Mouse (Mus musculus): ENCODE data around the gene Ablim1. TPM values are rescaled to one million over a fixed set of nuclear protein-coding genes. Genes with fewer than 3 reads are reported as not detected.

Gene Ablim1
- total RNA-seq, 2 experiments from 2014 or later: 417 to 451 TPM

DNA sequence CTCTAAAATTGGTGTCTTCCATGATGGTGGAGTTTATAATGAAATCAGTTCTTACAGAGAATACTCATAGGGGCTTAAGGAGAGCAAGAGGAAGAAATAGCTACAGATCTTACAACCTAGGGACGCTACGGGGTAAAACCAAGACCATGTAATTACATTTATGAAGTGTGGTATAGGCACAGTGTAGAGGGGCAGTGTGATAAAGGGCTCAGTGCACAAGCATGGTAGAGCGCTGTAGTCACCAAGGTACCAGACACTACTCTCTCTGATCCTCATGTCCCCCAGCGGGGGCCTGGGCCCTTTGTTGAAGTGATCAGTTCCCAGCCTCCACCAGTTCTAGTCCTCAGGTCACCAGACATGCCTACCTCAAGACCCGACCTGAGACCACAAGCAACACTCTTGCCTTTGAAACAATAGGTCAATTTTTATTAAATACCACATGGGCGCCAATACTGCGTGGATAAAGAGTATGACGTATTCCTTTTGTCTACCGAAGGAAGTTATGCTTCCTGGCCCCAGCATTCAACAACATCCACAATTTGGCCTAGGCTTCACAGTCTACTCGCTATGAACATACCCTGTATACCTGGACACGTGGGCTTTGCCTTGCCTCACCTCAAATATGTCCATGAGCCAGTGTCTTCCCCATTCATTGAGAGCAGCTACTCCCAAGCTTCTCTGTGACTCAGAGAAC, 213.8 kb downstream of the Ablim1 start:
- intact Hi-C loops (cut with DNase I): no loop called here
- DNase-seq (ENCODE audit: low spot score): no peak

DNA sequence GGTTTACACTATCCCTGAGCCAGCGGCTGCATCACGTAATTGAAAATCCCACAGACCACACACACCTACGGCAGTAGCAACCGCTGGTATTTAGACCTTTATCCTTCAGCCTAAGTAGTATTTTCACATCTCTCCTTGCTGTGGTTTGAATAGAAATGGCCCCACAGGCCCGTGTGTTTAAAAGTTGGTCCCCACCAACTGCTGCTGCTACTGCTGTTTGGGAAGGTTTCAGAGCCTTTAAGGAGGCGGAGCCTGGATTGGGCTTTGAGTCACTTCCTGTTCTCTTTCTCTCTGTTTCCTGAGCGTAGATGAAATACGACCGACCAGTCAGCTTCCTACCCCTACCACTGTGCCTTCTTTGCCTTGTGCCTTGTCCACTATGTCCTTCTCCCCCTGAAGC, 214.7 kb downstream of the Ablim1 start:
- intact Hi-C loops (cut with DNase I): loop anchor here (5.0 kb wide), 1 partner anchor 32 kb away; no protein-coding TSS in a partner anchor
- DNase-seq (ENCODE audit: low spot score): no peak

DNA sequence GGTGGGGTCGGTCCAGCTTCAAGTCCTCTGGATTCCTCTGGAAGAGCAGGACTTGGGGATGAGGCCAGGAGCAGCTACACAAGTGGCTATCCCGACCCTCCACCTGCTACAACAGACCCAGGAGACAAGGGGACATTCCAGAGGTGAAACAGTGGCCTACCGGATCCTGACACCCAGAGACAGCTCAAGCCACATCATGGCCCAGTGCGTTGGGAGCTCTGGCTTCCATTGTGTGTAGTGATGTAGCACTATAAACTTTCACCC, 215.7 kb downstream of the Ablim1 start:
- intact Hi-C loops (cut with DNase I): loop anchor here (5.0 kb wide), 1 partner anchor 33 kb away; no protein-coding TSS in a partner anchor
- DNase-seq (ENCODE audit: low spot score): no peak

DNA sequence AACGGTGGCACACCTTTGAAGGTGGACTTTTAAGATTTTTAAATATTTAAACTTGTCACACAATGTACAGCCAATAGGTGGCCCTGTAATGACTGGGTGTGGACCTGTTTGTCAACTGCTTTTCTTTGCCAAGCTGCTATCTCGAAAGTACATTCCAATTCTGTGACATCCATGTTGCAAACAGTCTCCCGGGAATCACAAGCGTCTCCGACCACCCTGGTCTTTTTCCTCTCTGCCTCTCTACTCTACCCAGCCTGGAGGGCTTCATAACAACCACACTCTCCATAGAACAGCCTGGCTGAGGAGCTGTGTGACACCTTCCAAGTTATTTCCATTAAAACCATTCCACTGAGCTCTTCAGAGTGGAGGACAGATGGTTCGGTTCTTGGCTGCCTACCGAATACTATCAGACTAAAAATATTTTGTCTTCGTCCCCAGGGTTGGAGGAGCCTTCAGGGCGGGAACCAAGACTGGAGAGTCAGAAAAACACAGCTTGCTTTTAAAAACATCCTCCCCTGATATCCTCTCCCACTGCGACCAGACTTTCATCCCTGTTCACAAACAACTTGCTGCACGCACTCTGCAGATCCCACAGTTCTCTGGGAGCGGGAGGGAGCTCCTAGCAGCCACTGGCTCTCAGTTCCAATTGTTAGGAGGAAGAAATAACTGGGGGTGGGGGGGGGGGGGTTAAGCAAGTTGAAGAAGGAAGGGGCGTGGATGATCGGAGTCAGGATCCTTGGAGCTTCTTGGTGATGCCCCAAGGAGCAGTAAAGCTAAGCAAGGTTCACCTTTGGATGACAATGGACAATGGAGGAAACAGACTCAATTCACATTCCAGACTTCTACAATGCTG, 216.3 kb downstream of the Ablim1 start:
- intact Hi-C loops (cut with DNase I): loop anchor here (5.0 kb wide), 1 partner anchor 34 kb away; no protein-coding TSS in a partner anchor
- peak; percentile 72 for DNase-seq (ENCODE audit: low spot score)

DNA sequence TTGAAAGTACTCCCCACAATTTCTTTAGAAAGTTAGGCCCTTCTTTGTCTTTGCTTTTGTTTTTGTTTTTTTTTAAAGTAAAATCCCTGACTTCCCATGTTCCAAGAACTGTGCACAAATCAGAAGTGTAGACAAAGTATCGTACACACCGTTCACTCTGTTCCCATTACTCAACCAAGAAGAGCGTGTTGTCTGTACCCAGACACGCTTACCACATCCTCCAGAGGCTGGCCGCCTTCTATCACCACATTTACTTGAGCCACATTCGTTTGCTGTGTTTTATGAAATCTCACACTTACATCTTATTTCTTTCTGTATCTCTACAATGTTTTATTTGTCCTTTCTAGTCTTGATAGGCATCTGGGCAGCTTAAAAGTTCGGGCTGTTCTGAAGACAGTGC, 219.4 kb downstream of the Ablim1 start:
- no peak for DNase-seq (ENCODE audit: low spot score)
- intact Hi-C loops (cut with DNase I): loop anchor here (5.0 kb wide), 1 partner anchor 37 kb away; no protein-coding TSS in a partner anchor

DNA sequence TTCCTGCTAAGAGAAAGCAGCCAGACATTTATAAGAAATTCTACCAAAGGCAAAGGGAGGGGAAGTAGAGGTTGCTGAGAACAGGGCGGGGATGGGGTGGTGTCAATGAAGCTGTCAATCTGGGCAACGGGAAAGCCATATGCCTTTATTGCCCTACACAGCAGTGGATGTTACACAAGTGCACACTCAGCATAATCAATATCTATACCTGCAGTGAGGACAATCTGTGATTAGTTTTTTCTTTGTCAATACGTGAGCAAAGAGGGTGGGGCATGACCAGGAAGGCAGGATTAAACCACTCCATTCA, 221.1 kb downstream of the Ablim1 start:
- no peak for DNase-seq (ENCODE audit: low spot score)
- intact Hi-C loops (cut with DNase I): no loop called here

DNA sequence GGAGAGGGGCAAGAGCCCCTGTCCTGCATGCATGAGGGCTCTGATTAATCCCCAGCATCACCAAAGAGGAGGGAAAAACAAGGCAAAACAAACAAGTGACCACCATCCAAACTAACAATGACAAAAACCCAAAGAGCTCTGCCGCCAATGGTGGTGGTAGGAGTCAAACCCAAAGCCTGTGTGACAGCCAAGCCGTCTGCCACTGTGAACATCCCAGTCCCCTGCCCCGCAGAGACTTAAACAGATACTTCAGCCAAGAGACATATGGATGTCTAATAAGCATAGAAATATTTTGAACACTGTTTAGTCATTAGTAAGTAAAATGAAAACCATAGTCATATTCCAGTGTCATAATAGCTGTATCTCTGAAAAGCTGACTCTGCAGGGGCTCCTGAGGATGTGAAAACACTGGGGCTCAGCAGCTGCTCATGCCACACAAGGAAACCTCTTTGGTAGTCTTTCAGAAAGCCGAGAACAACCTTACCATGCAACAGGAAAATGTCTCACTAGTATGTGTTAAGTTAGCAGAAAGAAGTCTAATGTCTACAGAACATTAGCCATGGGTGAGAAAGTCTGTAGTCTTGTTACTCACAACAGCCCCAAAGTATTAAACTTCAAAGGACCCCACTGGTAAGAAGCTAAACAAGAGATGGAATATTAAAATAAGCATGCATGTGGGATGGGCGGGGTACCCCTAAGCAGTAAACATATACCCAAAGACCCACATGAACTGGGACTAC, 221.6 kb downstream of the Ablim1 start:
- DNase-seq (ENCODE audit: low spot score): no peak
- intact Hi-C loops (cut with DNase I): no loop called here

DNA sequence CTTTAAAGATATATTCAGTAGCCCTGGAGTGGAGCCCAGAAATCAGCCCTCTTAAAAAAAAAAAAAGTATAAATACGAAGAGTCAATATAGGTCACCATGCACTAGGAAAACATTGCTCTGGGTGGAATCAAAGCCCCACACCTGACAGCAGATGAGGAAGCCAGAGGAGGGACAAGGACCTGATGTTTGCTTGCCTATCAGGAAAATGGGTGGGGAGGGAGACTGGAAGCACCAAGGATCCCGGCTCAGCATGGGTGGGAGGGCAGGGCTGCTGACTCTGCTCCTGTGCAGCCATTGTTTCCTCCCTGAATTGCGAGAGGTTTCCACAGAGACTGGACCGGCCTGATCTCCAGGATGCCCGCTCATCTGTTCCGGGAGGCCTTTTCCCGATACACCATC, 223.4 kb downstream of the Ablim1 start:
- intact Hi-C loops (cut with DNase I): no loop called here
- DNase-seq (ENCODE audit: low spot score): no peak

DNA sequence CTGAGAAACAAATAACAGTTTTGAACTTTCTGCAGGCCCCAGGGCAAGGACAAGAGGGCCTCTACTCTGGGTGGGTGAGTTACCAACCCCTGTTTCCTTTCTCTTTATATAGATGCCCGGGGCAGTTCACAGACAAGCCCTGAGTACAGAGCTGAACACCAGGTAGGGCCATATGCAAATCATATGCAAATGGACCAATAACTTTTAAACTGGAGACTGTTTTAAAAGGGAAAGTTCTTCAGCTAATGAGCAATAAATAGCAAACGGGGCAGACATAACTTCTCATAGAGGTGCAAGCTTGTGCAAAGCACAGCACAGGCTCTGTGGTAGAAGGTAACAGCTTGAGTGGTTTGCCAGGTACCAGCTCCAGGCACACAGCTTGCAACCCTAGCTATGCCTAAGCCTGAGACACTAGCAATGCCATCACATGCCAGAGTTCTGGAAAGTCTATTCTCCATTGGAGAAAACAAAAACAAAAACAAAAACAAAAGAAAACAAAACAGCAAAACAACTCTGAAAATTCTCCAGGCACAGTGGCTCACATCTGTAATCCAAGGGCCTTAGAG, 225.8 kb downstream of the Ablim1 start:
- no peak for DNase-seq (ENCODE audit: low spot score)
- intact Hi-C loops (cut with DNase I): no loop called here

DNA sequence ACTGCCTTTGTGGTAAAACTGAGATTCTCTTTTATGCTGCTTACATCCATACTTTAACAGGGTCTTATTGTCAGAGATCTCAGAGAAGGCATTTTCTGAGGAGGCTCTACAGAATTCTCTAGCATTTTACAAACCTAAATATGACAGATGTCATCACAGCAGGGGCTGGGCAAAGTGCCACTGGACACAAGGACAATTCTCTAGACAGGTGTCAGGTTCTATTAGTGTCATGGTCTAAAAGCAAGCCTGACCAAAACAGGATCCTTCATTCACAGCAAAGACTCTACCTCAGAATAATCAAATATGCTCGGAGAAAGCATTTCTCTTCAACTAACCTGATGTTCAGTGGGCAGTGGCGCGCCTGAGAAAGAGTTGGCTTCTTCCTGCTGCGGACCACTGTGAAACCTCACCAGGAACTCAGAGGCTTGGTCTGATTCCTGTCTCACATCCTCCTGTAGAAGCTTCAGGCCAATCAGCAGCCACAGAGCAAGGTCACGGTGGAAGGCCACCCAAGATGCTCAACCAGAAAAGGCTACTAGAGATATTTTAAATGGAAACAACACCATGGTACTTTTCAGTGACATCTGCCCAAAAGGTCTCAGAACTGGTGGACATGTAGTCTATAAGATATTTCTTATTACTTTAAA, 230.1 kb downstream of the Ablim1 start:
- no peak for DNase-seq (ENCODE audit: low spot score)
- intact Hi-C loops (cut with DNase I): no loop called here

DNA sequence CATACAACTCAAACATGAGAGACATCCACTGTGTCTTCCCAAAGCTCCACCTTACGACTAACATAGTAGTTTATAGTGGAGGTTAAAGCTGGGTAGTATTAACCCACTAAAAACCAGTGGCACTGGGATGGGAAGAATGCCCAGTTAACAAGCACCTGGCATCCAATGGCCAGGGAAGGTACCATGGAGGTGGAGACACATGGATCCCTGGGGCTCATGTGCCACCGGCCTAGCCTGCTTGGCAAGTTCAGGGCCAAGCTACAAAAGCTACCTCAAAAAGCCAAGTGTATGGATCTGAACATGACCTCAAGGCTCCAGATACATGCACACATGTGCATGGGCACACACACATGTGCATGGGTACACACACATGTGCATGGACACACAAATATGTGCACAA, 230.8 kb downstream of the Ablim1 start:
- intact Hi-C loops (cut with DNase I): no loop called here

DNA sequence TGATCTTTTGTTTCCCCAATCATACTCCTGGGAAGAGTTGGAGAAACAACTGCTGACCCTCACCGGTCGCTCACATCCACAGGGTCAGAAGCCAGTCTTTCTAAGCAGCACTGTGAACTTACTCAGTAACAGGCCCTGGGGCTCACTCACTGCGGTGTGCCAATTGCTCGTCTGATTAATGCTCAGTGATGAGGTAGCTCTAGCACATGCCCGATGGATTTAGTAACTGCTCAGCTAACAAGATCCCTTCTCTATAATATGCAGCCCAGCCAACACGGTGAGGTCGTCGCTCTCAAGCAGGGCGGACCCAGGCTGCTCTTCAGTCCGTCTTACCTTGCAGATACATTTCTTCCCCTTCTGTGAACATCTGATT, 231.6 kb downstream of the Ablim1 start:
- DNase-seq (ENCODE audit: low spot score): no peak
- intact Hi-C loops (cut with DNase I): no loop called here

More for the DNA sequence above, 230.8 kb downstream of the Ablim1 start:
- DNase-seq (ENCODE audit: low spot score): no peak

DNA sequence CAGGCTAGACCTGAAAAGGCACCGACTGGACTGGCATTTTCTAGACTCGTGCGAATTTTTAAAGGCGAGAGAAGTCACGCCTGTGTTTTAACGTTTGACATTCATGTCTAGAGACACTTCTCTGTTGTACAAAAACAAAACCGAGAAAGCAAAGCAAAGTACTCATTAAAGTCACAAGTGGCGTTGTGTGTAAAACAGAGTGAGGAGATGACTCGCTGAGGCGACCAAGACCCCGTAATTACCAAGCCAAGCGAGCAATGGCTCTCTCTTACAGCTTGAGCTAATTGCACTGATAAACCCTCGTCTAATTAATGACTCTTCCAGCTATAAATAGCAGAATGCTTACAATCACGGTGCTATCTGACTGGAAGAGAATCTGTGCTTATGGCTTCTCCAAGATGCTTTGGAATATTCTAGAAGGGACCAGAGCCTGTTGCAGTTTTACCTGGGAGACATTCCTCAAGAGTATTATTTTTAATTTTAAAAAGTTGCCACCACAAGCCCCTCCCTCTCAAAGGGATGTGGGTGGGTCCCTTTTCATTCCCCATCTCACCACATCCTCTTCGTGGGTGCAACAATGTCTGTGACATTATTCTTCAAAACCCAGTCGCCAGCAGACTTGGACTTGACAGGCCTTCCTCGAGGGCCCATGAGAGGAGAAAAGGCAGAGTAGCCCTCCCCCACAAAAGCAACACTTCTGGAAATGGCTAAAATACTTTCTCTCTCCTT, 232.1 kb downstream of the Ablim1 start:
- intact Hi-C loops (cut with DNase I): no loop called here
- no peak for DNase-seq (ENCODE audit: low spot score)

DNA sequence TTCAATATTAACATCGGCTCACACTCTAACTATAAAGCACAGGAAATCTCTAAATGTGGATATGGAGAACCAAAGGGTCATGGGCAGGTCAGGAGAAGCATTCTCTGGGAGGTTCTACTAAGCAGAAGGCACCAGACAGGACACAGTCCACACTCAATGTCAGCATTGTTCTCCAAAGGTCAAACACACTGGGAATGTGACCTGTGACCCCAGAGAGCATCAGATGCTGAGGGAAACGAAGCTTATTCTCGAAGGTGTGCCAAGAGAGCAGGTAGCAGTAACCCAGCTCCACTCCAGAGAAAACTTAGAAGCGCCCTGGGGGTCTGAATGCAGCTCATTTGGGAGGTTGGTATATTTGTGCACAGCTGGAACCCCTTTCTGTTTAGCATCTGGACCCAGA, 233.2 kb downstream of the Ablim1 start:
- intact Hi-C loops (cut with DNase I): no loop called here
- DNase-seq (ENCODE audit: low spot score): no peak

DNA sequence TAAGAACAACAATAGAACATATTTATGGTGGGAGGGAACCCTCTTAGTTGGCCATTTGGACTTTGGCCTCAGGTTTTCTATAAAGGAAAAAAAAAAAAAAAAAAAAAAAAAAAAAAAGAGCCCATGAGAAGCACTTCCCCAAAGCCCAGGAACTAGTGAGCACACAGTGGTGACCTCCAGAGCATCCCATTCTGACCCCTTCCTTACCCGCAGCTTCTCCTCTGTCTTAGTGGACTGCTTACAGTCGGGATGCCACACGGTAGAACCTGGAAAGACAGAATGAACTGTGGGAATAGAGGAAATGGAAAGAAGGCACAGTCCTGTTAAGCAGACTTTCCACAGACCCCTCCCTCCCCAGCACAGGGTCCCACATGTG, 235.1 kb downstream of the Ablim1 start:
- no peak for DNase-seq (ENCODE audit: low spot score)
- intact Hi-C loops (cut with DNase I): no loop called here

DNA sequence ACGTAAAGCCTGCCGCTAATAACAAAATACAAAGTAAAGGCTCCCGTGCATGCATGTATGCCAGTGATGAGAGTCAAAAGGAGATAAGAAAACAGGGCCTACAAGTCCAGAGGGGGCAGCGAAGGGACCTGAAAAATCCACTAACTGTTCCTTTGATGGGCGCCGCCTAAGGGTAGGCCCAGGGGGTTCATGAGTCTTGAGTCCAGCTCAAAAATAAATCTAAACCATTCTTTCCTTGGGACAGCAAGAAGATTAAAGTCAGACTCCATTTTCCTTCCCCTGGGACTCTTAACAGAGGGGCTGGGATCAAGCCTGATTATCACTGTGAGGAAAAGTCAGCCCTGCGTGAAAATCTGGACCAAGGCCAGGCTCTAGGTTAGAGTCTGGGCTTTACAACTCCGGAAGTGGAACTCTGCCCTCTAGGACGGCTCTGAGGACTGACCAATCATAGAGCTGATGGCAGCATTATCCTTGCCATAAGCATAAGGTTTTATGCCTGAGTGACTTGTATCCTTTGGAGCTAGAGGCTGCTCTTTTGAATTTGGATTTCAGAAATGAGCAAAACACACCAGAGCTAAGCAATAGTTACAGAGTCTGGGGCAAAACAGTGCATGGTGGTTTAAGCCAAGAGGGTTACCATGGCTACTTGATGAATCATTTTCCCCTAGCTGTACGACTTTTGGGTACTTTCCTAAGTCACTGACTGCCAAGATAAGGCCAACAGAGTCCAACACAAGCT, 235.7 kb downstream of the Ablim1 start:
- intact Hi-C loops (cut with DNase I): no loop called here

DNA sequence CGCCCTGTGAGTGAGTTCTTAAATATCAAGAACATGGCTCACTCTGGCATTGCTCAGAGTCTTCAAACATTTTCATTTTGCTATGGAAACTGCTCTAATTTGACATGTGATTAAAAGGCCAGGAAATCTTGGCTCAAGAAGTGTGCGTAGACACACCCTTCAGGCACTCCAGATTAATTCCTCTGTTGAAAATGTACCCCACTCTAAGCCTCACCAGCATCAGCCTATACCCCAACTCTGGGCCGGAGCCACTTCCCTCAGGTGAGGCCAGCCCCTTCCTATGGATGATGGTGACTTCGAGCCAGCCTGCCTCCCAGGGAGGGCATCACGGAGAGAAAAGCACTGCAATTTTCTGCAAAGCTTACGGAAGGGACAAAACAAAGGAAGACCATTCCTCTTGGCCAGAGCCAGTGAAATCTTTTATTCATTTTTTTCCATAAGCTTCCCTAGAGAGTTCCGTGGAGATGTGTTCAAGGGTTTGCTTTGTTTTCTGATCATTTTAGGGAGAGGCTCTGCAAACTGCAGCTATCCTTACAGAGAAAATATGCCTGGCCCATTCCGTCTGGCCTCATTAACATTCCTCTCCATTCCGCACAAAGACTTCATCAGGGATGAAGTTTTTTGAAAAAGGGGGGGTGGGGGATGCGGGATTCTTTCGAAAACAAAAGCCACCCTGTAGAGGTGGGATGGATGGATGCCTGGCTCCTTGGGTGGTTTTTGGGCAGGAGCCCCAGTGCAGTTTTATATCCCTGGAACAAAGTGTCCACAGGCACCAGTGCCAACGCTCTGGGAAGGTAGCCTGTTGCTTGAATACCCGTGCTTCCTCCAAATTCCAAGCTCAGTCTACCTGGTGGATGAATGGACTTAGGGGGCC, 236.7 kb downstream of the Ablim1 start:
- intact Hi-C loops (cut with DNase I): no loop called here
- DNase-seq (ENCODE audit: low spot score): no peak

More for the DNA sequence above, 235.7 kb downstream of the Ablim1 start:
- DNase-seq (ENCODE audit: low spot score): peak; percentile 40

DNA sequence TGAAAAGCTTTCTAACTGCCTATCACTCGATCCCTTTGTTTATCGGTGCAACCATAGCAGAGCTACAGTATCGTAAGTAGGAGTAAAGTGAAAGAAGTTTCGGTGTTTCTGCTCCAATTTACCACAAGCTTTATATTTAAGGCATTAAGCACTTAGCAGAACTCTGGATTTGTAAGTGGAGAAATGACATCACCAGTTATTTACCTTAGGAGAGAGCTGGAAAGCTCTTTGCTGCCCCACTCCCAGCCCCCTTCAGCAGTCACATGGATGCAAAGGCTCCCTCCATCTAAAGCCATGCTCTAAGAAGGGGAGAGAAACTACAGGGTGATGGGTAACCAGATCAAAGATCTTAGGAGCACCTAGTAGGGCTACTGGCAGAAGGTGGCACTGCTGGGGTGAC, 241.3 kb downstream of the Ablim1 start:
- DNase-seq (ENCODE audit: low spot score): no peak
- intact Hi-C loops (cut with DNase I): no loop called here
